21 mouse cellular contexts compared by ENCODE assay signal in genomic region chr1:34002321-34002720, GRCm38 (mm10).
DNase-seq lines count a peak whose midpoint lies in the region; TF ChIP-seq lines count a peak whose summit lies in the region.
"Had no signal": no experiment of that assay in that cellular context is flagged by ENCODE, and none has a peak within 500 bp of the region (broad histone marks: within the 10 kb centered on the region; RNA-seq: fewer than 3 reads in every experiment).

No protein-coding gene starts in this region.

- peak overlapping the region; percentile 8; the same call in 1 of the 2 replicates for H3K27ac ChIP-seq in heart, adult 2 months
- H3K27ac ChIP-seq: embryonic facial prominence, embryonic 10.5 days; embryonic facial prominence, embryonic 12.5 days; forebrain, embryonic 13.5 days; forebrain, embryonic 15.5 days had no signal

- no peak for TF ChIP-seq EP300 in heart, adult 2 months (IDR thresholded peaks at IDR 0.05; ENCODE audit: insufficient read depth, low read depth, low read length)

- no peaks in the 10 kb centered on the region for H3K36me3 ChIP-seq in heart, adult 2 months (ENCODE audit: control insufficient read depth, insufficient read depth, low read length)
- H3K36me3 ChIP-seq: embryonic facial prominence, embryonic 10.5 days; embryonic facial prominence, embryonic 12.5 days; forebrain, embryonic 15.5 days; G1E had no signal

- no peaks in the 10 kb centered on the region for H3K27me3 ChIP-seq in heart, adult 2 months (ENCODE audit: control insufficient read depth, insufficient read depth, low read length)
- H3K27me3 ChIP-seq: CH12.LX; embryonic facial prominence, embryonic 12.5 days; forebrain, embryonic 15.5 days; Patski had no signal

- TF ChIP-seq CTCF in heart, adult 2 months (IDR thresholded peaks at IDR 0.05): no peak

- no peak for TF ChIP-seq POLR2A in heart, adult 2 months (IDR thresholded peaks at IDR 0.05; ENCODE audit: insufficient read depth, low read depth, low read length)

- H3K4me3 ChIP-seq in heart, adult 2 months: no peak overlapping the region
- H3K4me3 ChIP-seq: embryonic facial prominence, embryonic 10.5 days; embryonic facial prominence, embryonic 12.5 days; forebrain, embryonic 13.5 days; forebrain, embryonic 15.5 days had no signal

- intact Hi-C loops in heart, adult 2 months (cut with DNase I): loop anchor here (10.0 kb wide), 1 partner anchor 432 kb away; the partner anchor contains the start of genes Ccdc115 and Imp4
- intact Hi-C loops in heart, postnatal 36 days (cut with DNase I): no loop called here

- no peak overlapping the region for H3K9ac ChIP-seq in heart, adult 2 months (ENCODE audit: low read depth, low read length)
- H3K9ac ChIP-seq: embryonic facial prominence, embryonic 12.5 days; forebrain, embryonic 13.5 days; forebrain, embryonic 15.5 days; forebrain, postnatal 0 days had no signal

- peaks cover 3% of the 10 kb centered on the region; the same call in 1 of the 2 replicates for H3K4me1 ChIP-seq in heart, adult 2 months (ENCODE audit: control insufficient read depth, insufficient read depth, low read length)

- WGBS in heart, adult 2 months: 41% methylated on average over 4 of the region's 4 CpGs

- no peaks in the 10 kb centered on the region for H3K79me2 ChIP-seq in heart, adult 2 months (replicated peaks; ENCODE audit: control insufficient read depth, insufficient read depth, low read length)

- DNase-seq in adrenal gland, postnatal 10 days: peak; percentile 18
- DNase-seq in adrenal gland, adult 8-10 months: no peak
- DNase-seq in cerebellum, postnatal 14 days: peak; percentile 33 to 45
- DNase-seq in cerebellum, adult 11 months: no peak
- DNase-seq in heart, adult 2 months: no peak
- DNase-seq in heart, postnatal 36 days: no peak
- peak; percentile 31 for DNase-seq in lung, postnatal 10 days
- DNase-seq in lung, postnatal 25 days (ENCODE audit: low spot score): no peak
- DNase-seq: adrenal gland, postnatal 14 days; adrenal gland, postnatal 36 days; B cell, adult 2 months; cerebellum, adult 8-10 months; cerebellum, postnatal 25 days; forebrain, postnatal 0 days had no signal

Comparison
In these comparisons a context has a peak if more than half of its experiments do, and no peak if none do; other contexts are left out.
1. DNase-seq: peak in adrenal gland, postnatal 10 days (single experiment), cerebellum, postnatal 14 days (2 of 2) and lung, postnatal 10 days (single experiment); none in adrenal gland, adult 8-10 months (single experiment), cerebellum, adult 11 months (single experiment), heart, adult 2 months (0 of 2), heart, postnatal 36 days (0 of 2) and lung, postnatal 25 days (single experiment).